Comparison of ENCODE assay signal across 10 mouse cellular contexts in the genomic region with DNA sequence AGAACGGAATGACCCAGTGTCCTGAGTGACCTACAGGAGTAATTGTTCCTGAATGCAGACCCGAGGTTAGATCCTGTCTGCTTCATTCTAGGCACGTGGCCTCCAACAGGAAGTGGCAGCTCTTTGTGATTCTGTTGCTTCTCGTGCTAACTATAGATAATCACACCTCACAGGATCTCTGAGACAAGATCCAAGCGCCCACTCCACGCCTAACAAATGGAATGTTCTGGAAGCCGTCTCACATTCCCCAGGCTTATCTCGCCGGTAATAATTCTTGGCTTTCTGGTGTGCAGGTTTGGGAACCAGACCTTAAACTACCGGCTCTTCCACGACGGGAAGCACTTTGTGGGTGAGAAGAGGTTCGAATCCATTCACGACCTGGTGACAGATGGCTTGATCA.
"Had no signal": no experiment of that assay in that cellular context is flagged by ENCODE, and none has a peak within 500 bp of the region (broad histone marks: within the 10 kb centered on the region; RNA-seq: fewer than 3 reads in every experiment).

No protein-coding gene starts in this region.

- DNase-seq: lung, adult 18-20 months; lung, embryonic 14.5 days; lung, postnatal 10 days; lung, postnatal 4 days; midbrain, embryonic 14.5 days; right cerebral cortex, postnatal 14 days; thymus, adult 18-20 months; thymus, postnatal 14 days; thymus, postnatal 36 days had no signal

- ATAC-seq: midbrain, embryonic 16.5 days had no signal
